Mouse (Mus musculus) frontal cortex, postnatal 14 days (tissue): ENCODE measurements around the gene 6030408B16Rik.

ENCODE experiments used
- DNase-seq, 2 experiments: peaks; one replicate each; pipeline ENCODE4 v3.0.0; 2022; ENCODE audit warnings: low spot score in 2 of 2

Gene 6030408B16Rik

GRCm38 (mm10) chr15:101297988-101298387, 5.0 kb downstream of the 6030408B16Rik start:
- DNase-seq: no peak

GRCm38 (mm10) chr15:101298550-101298949, 5.5 kb downstream of the 6030408B16Rik start:
- DNase-seq: no peak

GRCm38 (mm10) chr15:101299480-101299960, 6.5 kb downstream of the 6030408B16Rik start:
- no peak for DNase-seq

- DNase-seq: no peak
Measured at GRCm38 (mm10) chr15:101300128-101300527, 7.1 kb downstream of the 6030408B16Rik start.

GRCm38 (mm10) chr15:101302201-101302600, 9.2 kb downstream of the 6030408B16Rik start:
- no peak for DNase-seq

GRCm38 (mm10) chr15:101303830-101304229, 10.8 kb downstream of the 6030408B16Rik start:
- no peak for DNase-seq

- DNase-seq: no peak
Measured at GRCm38 (mm10) chr15:101306459-101306858, 13.4 kb downstream of the 6030408B16Rik start.

- no peak for DNase-seq
Measured at GRCm38 (mm10) chr15:101308440-101309348, 15.7 kb downstream of the 6030408B16Rik start.

GRCm38 (mm10) chr15:101309493-101309892, 16.5 kb downstream of the 6030408B16Rik start:
- DNase-seq: no peak

- DNase-seq: no peak
Measured at GRCm38 (mm10) chr15:101311087-101311770, 18.2 kb downstream of the 6030408B16Rik start.

- no peak for DNase-seq
Measured at GRCm38 (mm10) chr15:101312006-101312405, 19.0 kb downstream of the 6030408B16Rik start.

- DNase-seq: no peak
Measured at GRCm38 (mm10) chr15:101315378-101315777, 22.4 kb downstream of the 6030408B16Rik start.

GRCm38 (mm10) chr15:101315832-101316231, 22.8 kb downstream of the 6030408B16Rik start:
- peak; percentile 90 to 92 for DNase-seq

- DNase-seq: no peak
Measured at GRCm38 (mm10) chr15:101316279-101316912, 23.4 kb downstream of the 6030408B16Rik start.

- DNase-seq: no peak
Measured at GRCm38 (mm10) chr15:101316913-101317813, 24.2 kb downstream of the 6030408B16Rik start.

GRCm38 (mm10) chr15:101317814-101318500, 24.9 kb downstream of the 6030408B16Rik start:
- no peak for DNase-seq

- no peak for DNase-seq
Measured at GRCm38 (mm10) chr15:101318889-101319765, 26.1 kb downstream of the 6030408B16Rik start.

- no peak for DNase-seq
Measured at GRCm38 (mm10) chr15:101320010-101320617, 27.1 kb downstream of the 6030408B16Rik start.

GRCm38 (mm10) chr15:101320618-101321041, 27.6 kb downstream of the 6030408B16Rik start:
- DNase-seq: no peak
